Mouse (Mus musculus) midbrain, embryonic 10.5 days (tissue): ENCODE measurements around the gene Lingo1. TPM values are rescaled to one million over a fixed set of nuclear protein-coding genes. Genes with fewer than 3 reads are reported as not detected.

ENCODE experiments used
- DNase-seq: peaks from one replicate; pipeline ENCODE4 v3.0.0-alpha.2; 2017; ENCODE audit warnings: low spot score
- H3K27ac ChIP-seq: fragments of 300-500 bp; sonication (generic); replicated peaks from 2 replicates; pipeline ENCODE4 v1.5.1; 2016; ENCODE audit warnings: mild to moderate bottlenecking
- H3K27me3 ChIP-seq: fragments of 300-500 bp; sonication (generic); 2 replicates; pipeline ENCODE4 v1.6.1; 2016; ENCODE audit warnings: low read depth, mild to moderate bottlenecking; ENCODE audit not compliant: poor library complexity, severe bottlenecking
- H3K36me3 ChIP-seq: fragments of 300-500 bp; sonication (generic); 2 replicates; pipeline ENCODE4 v1.6.1; 2016; ENCODE audit warnings: mild to moderate bottlenecking, moderate library complexity
- H3K4me1 ChIP-seq: fragments of 300-500 bp; sonication (generic); 2 replicates; pipeline ENCODE4 v1.6.1; 2016
- H3K4me3 ChIP-seq: fragments of 300-500 bp; sonication (generic); 2 replicates; pipeline ENCODE4 v1.5.1; 2016; ENCODE audit warnings: mild to moderate bottlenecking, moderate library complexity
- H3K9me3 ChIP-seq: fragments of 300-500 bp; sonication (generic); replicated peaks from 2 replicates; pipeline ENCODE4 v1.6.1; 2016; ENCODE audit warnings: mild to moderate bottlenecking
- WGBS: fragments of 180-500 bp; shearing (Covaris S2); methylation state at CpG from one replicate; pipeline ENCODE4 v1.1.7; 2016; 5-methylcytosine and 5-hydroxymethylcytosine counted together
- polyA plus RNA-seq: library from polyadenylated mRNA; unstranded; fragments of >200 nt; fragmentation: Nextera tagmentation; extraction: Ambion mirVana; gene quantifications from 2 replicates; pipeline ENCODE4 v1.2.1, GENCODE M21; 2016

Lingo1 gene
- polyA plus RNA-seq, 1 experiment from 2014 or later, result 2.8 TPM

DNA sequence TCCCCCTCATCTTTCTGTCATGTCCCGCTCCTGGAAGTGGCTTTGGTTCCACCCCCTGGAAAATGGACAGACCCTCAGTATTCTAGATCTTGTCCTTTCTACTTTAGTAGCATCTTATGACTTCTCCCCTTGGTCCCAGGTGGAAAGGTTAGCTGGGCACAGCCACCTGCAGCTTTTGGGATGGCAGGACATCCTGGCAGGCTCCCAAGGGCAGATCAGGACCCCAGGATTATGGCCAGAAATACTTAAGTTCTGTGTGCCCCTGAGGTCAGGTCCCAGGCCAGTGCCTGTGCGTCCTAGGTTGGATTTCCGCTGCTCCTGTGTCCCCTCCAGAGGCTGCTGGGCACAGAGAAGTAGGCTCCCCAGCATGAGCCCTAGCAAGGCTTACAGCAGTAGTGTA, 180.2 kb downstream of the Lingo1 start:
- peaks cover 24% of the 10 kb centered on the region for H3K4me1 ChIP-seq
- no peak overlapping the region for H3K27ac ChIP-seq
- H3K4me3 ChIP-seq, result no peak overlapping the region
- peaks cover 12% of the 10 kb centered on the region; the same call in 1 of the 2 replicates for H3K36me3 ChIP-seq
- 85% methylated on average over 3 of the region's 3 CpGs for WGBS
- H3K27me3 ChIP-seq, result peaks cover 36% of the 10 kb centered on the region
- no peaks in the 10 kb centered on the region for H3K9me3 ChIP-seq
- no peak for DNase-seq

DNA sequence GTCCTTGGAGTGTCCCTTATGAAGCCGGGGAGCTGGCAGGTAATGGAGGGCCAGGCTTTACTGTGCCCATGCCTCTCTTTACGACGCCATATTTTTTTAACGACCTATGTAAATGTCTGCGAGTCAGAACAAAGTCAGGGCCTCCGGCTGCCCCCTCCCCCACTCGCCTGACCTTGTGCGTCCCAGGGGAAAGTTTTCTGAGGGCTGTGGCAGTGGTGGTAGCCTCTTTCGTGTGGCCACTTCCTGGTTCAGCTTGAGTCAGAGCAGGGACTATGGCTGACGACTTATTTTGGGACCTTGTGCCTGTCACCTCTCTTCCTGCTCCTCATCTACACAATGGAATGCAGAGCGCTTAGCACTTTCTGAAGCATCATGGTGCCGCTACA, 183.5 kb downstream of the Lingo1 start:
- peaks cover 49% of the 10 kb centered on the region for H3K4me1 ChIP-seq
- H3K27me3 ChIP-seq, result peaks cover 39% of the 10 kb centered on the region
- 76% methylated on average over 12 of the region's 12 CpGs for WGBS
- H3K9me3 ChIP-seq, result no peaks in the 10 kb centered on the region
- no peak overlapping the region for H3K4me3 ChIP-seq
- no peaks in the 10 kb centered on the region for H3K36me3 ChIP-seq
- H3K27ac ChIP-seq, result no peak overlapping the region
- no peak for DNase-seq

DNA sequence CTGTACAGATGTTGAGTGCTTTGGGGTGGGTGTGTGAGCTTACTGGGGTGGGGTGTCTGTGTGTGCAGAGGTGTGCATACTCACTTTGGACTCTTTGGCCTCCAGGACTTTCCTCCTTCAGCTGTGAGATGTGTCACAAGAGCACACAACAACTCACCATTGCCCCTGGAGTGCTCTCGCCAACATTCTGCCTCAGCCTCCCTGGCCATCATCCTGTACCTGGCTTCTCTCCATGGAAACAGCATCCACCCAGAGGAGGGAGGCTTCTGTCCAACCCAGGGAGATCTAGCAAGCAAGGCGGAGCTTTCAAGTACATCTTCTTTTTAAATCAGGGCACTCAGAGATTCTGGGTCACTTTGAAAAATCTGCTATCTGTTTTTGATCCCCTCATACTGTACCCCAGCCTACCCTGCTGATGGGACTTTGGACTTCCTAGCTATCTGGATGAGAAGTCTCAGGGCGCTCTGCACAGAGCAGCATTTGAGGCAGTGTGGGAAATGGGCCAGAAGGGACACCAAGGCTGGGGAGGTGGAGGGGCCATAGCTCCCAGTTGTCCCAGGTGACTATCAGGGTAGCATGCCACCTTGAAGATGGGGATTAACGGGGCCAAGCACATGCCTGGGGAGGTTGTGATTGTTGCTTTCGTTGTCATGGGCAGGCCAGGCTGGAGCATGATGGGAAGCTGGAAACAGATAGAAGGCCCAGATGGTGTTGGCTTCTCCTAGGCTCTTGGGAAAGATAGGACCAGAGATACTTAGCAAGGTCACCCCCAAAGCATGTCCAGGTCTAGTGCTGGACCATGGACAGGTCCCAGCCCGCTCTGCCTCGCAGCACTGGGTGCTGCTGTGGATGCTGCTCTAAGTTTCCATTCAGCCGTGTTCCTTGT, 184.1 kb downstream of the Lingo1 start:
- no peak for DNase-seq
- WGBS, result 92% methylated on average over 8 of the region's 8 CpGs
- peaks cover 45% of the 10 kb centered on the region for H3K27me3 ChIP-seq
- H3K4me3 ChIP-seq, result no peak overlapping the region
- no peak overlapping the region for H3K27ac ChIP-seq
- no peaks in the 10 kb centered on the region for H3K36me3 ChIP-seq
- peaks cover 53% of the 10 kb centered on the region for H3K4me1 ChIP-seq
- no peaks in the 10 kb centered on the region for H3K9me3 ChIP-seq

DNA sequence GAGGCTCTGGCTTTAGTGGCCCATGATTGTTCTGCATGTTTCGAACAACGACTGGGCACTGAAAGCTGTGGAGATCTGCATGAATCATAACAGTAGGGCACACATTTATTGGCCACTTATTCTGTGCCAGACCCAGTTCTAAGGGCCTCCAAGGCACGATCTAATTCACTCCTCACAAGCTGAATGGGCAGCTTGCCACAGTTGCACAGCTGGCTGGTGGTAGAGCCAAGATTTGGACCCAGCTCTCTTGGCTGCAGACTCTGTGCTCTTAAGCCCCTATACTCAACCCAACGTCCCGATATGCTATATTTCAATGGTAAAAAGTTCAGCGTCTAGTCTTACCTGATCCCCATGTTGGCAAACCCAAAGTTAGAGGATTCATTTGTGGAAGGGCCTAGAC, 185.3 kb downstream of the Lingo1 start:
- WGBS, result 85% methylated on average over 6 of the region's 6 CpGs
- Histone ChIP-seq H3K9me3 (no peaks in the 10 kb centered on the region), H3K27ac (no peak overlapping the region), H3K4me1 (peaks cover 57% of the 10 kb centered on the region), H3K36me3 (no peaks in the 10 kb centered on the region), H3K4me3 (no peak overlapping the region), H3K27me3 (peaks cover 44% of the 10 kb centered on the region)
- DNase-seq, result no peak

DNA sequence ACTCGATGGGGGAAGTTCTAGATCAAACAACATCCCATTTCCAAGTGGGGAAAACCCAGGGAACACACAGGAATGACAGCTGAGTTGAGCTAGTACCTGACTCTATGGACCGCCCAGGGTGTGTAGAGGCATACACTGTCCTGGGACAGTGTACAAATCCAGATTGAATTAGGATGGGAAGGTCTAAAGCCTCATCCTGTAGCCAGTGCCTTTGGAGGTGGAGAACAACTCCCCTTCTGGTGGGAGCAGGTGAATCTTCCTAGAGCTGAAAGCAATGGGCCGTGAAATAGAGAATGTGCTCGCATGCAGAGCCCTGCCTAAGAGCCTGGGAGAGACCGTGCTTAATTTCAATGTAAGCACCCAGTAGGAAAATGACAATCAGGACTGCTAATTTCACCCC, 185.8 kb downstream of the Lingo1 start:
- 67% methylated on average over 5 of the region's 5 CpGs for WGBS
- Histone ChIP-seq H3K36me3 (no peaks in the 10 kb centered on the region), H3K27ac (no peak overlapping the region), H3K4me1 (peaks cover 62% of the 10 kb centered on the region), H3K9me3 (no peaks in the 10 kb centered on the region), H3K4me3 (no peak overlapping the region), H3K27me3 (peaks cover 44% of the 10 kb centered on the region)
- DNase-seq, result no peak

DNA sequence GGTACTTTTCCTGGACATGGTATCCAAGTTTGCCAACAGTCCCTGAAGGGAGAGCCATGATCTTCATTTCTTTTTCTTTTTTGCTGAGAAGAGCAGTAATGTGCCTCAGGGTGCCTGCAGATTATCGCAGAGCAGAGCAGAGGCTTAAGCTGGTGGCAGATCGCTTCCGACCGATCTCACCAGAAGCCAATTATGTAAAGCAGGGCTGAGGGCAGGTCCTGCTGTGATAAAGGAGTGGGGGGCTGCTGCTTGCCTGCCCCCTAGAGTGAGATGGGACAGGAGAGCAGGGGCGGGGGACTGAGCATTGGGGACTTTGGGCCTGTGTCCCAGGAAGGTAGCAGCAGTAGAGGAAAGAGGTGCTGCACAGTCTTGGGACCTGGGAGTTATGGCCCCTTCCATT, 186.8 kb downstream of the Lingo1 start:
- peak overlapping the region; percentile 67 for H3K27ac ChIP-seq
- H3K9me3 ChIP-seq, result no peaks in the 10 kb centered on the region
- H3K4me1 ChIP-seq, result peaks cover 71% of the 10 kb centered on the region
- 3% methylated on average over 5 of the region's 5 CpGs for WGBS
- H3K36me3 ChIP-seq, result no peaks in the 10 kb centered on the region
- H3K4me3 ChIP-seq, result no peak overlapping the region
- peaks cover 44% of the 10 kb centered on the region for H3K27me3 ChIP-seq
- peak; percentile 38 for DNase-seq

DNA sequence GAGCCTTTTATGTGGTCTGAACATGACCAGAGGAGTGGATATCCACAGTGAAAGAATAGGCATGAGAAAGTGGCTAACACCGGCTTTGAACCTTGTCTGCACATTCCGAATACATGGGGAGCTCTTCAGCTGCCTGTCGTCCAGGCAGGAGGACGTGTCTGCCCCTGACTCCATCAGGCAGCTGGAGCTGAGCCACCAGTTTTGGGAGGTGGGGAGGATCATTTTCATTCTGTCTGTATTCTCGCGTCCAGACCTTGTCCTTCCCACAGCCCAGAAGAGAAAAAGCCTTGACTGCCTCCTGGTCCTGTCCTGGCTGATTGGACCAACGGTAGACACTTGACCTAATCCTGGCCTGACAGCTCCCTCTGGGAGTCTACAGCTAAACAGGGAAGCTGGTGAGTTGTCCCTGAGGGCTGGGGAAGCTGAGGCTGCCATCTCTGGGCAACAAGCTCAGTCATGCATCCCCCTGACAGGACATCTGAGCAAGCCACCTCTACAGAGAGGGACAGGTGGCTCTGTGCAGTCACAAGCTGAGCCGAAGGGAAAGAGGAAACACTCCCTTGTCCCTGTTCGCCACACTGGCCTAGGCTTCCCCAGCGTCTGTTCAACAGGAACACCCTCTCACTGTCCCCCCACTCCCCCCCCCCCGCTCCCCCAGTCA, 187.4 kb downstream of the Lingo1 start:
- Histone ChIP-seq H3K4me1 (peaks cover 75% of the 10 kb centered on the region), H3K4me3 (no peak overlapping the region), H3K27ac (peak overlapping the region; percentile 67), H3K27me3 (peaks cover 44% of the 10 kb centered on the region), H3K9me3 (no peaks in the 10 kb centered on the region), H3K36me3 (no peaks in the 10 kb centered on the region)
- WGBS, result 16% methylated on average over 11 of the region's 11 CpGs
- DNase-seq, result no peak

DNA sequence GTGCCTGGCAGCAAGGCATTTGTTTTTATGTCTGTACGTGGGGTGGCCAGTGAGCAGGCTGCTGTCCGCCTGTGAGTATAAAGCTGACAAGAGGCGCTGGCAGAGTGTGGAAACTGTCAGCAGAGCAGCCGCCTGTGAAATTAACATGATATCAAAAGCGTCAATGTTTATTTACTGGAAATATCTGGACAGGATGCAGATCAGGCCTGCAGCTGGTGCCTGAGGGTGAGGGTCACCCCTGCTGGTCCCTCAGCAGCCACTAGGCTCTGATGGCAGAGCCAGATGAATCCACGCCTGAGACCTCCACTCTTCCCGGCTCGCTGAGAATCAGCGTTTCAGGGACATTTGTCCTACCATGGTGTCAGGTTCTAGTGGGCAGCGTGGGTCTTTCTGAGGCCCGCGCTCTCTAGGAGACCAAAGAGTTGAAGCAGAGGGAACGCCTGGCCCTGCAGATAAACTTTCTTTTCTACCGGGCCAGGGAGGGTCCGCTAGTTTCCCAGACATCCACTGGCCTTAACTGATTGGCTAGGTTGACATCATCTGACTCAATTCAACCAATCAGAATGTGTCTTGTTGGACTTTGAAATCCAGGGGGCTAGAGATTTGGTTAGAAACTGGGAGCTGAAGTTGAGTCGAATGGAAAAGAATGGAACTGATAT, 190.1 kb downstream of the Lingo1 start:
- Histone ChIP-seq H3K27ac (peak overlapping the region; percentile 46), H3K9me3 (no peaks in the 10 kb centered on the region), H3K4me1 (peaks cover 58% of the 10 kb centered on the region), H3K27me3 (peaks cover 48% of the 10 kb centered on the region), H3K36me3 (no peaks in the 10 kb centered on the region), H3K4me3 (no peak overlapping the region)
- 77% methylated on average over 16 of the region's 16 CpGs for WGBS
- DNase-seq, result no peak

DNA sequence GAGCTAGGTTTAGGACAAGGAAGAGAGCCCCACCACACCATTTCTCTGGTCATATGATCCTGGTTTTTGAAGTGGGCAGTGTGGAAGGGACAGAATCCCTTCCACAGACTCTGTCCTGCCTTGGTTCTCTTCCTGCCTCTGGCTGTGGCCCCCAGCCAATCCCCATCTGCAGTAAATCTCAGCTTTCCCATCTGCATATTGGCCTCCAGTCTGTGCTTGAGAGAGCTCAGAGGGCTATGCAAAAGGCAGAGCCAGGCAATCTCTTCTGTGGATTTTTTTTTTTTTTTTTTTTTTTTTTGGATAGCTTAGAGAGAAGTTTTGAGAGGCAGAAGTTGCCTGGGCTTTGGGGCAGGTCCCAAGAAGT, 190.8 kb downstream of the Lingo1 start:
- DNase-seq, result no peak
- peaks cover 52% of the 10 kb centered on the region for H3K4me1 ChIP-seq

DNA sequence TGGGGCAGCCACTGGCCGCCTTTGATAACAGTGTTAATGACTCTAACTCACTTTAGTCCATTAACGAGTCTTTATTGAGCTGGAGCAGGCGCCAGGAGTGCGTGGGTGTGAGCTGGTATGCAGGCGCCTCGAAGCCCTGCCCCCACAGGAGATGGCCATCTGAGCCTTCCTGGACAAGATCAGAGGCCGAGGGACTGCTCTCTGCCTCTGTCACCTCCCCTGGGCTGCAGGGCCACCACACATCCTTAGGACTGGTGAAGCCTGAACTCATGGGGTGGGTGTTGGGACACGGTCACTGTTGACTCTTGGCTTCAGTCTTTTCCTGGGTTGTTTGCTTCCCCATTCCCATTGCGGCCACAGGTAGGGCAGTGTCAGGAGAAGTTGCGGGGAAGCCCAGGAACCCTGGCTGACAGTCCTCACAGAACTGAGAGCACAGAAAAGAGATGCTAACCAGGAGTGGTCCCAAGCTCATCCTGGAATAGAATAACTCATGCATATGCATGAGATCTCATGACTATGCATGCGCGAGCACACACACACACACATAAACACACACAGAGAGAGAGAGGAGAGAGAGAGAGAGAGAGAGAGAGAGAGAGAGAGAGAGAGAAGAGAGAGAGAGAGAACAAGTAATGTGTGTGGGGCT, 191.3 kb downstream of the Lingo1 start:
- H3K27me3 ChIP-seq, result peaks cover 37% of the 10 kb centered on the region
- no peak overlapping the region for H3K4me3 ChIP-seq
- H3K36me3 ChIP-seq, result no peaks in the 10 kb centered on the region
- 53% methylated on average over 12 of the region's 12 CpGs for WGBS
- no peaks in the 10 kb centered on the region for H3K9me3 ChIP-seq
- peak overlapping the region; percentile 65 for H3K27ac ChIP-seq
- H3K4me1 ChIP-seq, result peaks cover 47% of the 10 kb centered on the region
- DNase-seq, result no peak

More for the DNA sequence above, 190.8 kb downstream of the Lingo1 start:
- Histone ChIP-seq H3K27ac (no peak overlapping the region; the same call in 1 of the 2 replicates), H3K36me3 (no peaks in the 10 kb centered on the region), H3K9me3 (no peaks in the 10 kb centered on the region), H3K27me3 (peaks cover 40% of the 10 kb centered on the region), H3K4me3 (no peak overlapping the region)

DNA sequence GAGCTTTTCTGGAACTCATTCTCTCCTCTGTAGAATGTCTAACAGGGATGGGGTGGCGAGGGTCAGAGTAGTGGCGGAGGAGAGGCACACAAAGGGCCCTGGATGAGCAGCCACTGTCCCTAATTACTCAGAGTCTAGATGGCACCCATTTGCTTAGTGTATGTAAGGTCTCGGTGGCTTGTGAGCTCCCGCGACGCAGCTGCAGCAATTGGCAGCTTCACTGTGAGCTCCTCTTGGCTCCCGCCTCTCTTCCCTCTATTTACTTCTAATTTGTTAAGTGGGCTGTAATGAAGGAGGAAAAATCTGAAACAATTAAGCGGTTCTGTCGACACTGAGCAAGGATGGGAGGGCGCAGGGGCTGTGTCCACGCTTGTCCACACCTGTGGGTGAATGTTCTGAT, 195.6 kb downstream of the Lingo1 start:
- Histone ChIP-seq H3K9me3 (no peaks in the 10 kb centered on the region), H3K4me3 (no peak overlapping the region), H3K4me1 (peaks cover 15% of the 10 kb centered on the region), H3K27me3 (peaks cover 7% of the 10 kb centered on the region; the same call in 1 of the 2 replicates), H3K27ac (no peak overlapping the region), H3K36me3 (no peaks in the 10 kb centered on the region)
- no peak for DNase-seq
- 81% methylated on average over 11 of the region's 11 CpGs for WGBS

DNA sequence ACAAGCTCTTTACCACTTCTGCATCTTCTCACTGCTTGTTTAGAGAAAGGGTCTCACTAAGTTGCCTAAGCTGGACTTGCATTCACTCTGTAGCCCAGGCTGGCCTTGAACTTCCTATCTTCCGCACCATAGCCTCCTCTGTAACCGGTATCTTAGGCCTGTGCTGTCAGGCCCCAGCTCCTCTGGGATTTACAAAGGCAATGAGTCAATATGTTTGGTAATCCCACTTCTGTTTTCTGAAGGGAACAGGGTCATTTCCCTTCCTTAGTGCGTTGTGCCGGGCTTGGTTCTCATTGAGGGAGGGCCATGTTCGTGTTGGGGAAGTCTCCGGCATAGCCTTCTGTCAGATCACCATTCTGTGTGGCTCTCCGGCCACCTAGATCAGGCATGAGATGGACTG, 203.6 kb downstream of the Lingo1 start:
- H3K4me1 ChIP-seq, result peaks cover 29% of the 10 kb centered on the region
- WGBS, result 87% methylated on average over 7 of the region's 7 CpGs
- peaks cover 21% of the 10 kb centered on the region; the same call in 1 of the 2 replicates for H3K27me3 ChIP-seq
- no peak overlapping the region for H3K4me3 ChIP-seq
- H3K36me3 ChIP-seq, result no peaks in the 10 kb centered on the region
- H3K27ac ChIP-seq, result no peak overlapping the region
- H3K9me3 ChIP-seq, result no peaks in the 10 kb centered on the region
- DNase-seq, result no peak
